Mouse (Mus musculus) erythroblast, embryonic 14.5 days (primary cell): ENCODE results near the gene Dbndd1.

Experiments
- GATA1 ChIP-seq: IDR thresholded peaks from 2 replicates; pipeline ENCODE4 v1.6.1; 2012; ENCODE audit warnings: low read length, inconsistent platforms, mixed read lengths
- TAL1 ChIP-seq: IDR thresholded peaks from 3 replicates; pipeline ENCODE4 v1.6.1; 2012; ENCODE audit warnings: low read length, inconsistent platforms, mixed read lengths

GRCm38 (mm10) chr8:123491280-123492075, 23.8 kb downstream of the Dbndd1 start:
- TF ChIP-seq GATA1: no peak
- no peak for TF ChIP-seq TAL1
